Mouse (Mus musculus) frontal cortex, postnatal 36 days (tissue): ENCODE data around the gene Pmch.

ENCODE experiments used
- DNase-seq, 2 experiments: peaks; one replicate each; pipeline ENCODE4 v3.0.0; 2022; ENCODE audit warnings: low spot score in 2 of 2

Pmch gene

GRCm38 (mm10) chr10:88090772-88091171 lies at the start of gene Pmch:
Pmch (plus strand) TSS chr10:88091072.
- no peak for DNase-seq

- no peak for DNase-seq
Observed at GRCm38 (mm10) chr10:88044297-88044696, 46.6 kb upstream of the Pmch start.

GRCm38 (mm10) chr10:88046098-88046771 lies 44.6 kb upstream of the Pmch start:
- DNase-seq: no peak

- DNase-seq: no peak
Observed at GRCm38 (mm10) chr10:88054233-88054985, 36.5 kb upstream of the Pmch start.

GRCm38 (mm10) chr10:88056950-88057649 lies 33.8 kb upstream of the Pmch start:
- DNase-seq: peak; percentile 3 to 44

- DNase-seq: no peak
Observed at GRCm38 (mm10) chr10:88063436-88063835, 27.4 kb upstream of the Pmch start.

- DNase-seq: no peak
Observed at GRCm38 (mm10) chr10:88064872-88065271, 26.0 kb upstream of the Pmch start.

GRCm38 (mm10) chr10:88067377-88067776 lies 23.5 kb upstream of the Pmch start:
- no peak for DNase-seq

- DNase-seq: no peak
Observed at GRCm38 (mm10) chr10:88106169-88106568, 15.3 kb downstream of the Pmch start.

- DNase-seq: no peak
Observed at GRCm38 (mm10) chr10:88113290-88113689, 22.4 kb downstream of the Pmch start.

- no peak for DNase-seq
Observed at GRCm38 (mm10) chr10:88119721-88120120, 28.8 kb downstream of the Pmch start.

- DNase-seq: no peak
Observed at GRCm38 (mm10) chr10:88135630-88136029, 44.8 kb downstream of the Pmch start.
